10 mouse cellular contexts compared by ENCODE assay signal in the genomic region with DNA sequence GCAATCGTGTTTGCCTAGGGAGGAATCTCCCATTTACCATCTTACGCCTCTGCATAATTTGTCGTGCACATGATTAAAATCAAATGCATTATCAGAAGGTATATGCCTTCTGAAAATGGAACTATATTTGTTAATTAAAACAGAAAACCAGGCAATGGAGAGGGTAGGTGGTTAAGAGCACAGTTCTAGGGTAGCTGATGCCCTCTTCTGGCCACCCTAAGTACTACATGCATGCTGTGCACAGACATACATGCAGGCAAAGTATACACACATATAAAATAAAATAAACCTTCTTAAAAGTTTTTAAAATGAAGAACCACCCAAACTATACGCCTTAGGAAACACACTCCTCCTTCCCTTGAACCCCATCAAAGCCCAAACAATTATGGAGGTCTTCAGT. TPM values are rescaled to one million over a fixed set of nuclear protein-coding genes. Genes with fewer than 3 reads are reported as not detected.
A peak's percentile ranks its signal among the peaks of the same experiment; 100 is the strongest.
DNase-seq lines count a peak whose midpoint lies in the region; ATAC-seq and TF ChIP-seq lines count a peak whose summit lies in the region.
"Had no signal": no experiment of that assay in that cellular context is flagged by ENCODE, and none has a peak within 500 bp of the region (broad histone marks: within the 10 kb centered on the region; RNA-seq: fewer than 3 reads in every experiment).

No protein-coding gene starts in this region.

- in situ Hi-C loops in Patski (cut with MboI; ENCODE audit: low pct_unique_long_range_greater_than_20kb) = loop anchor here (10.0 kb wide), 1 partner anchor 547 kb away; no protein-coding TSS in a partner anchor

- H3K4me3 ChIP-seq in left cerebral cortex, adult 2 months = no peak overlapping the region
- H3K4me3 ChIP-seq: heart, embryonic 15.5 days; liver, embryonic 13.5 days had no signal

- DNase-seq in adrenal gland, postnatal 10 days = peak; percentile 18
- no peak for DNase-seq in adrenal gland, adult 8-10 months
- DNase-seq in left cerebral cortex, adult 2 months (ENCODE audit: extremely low spot score in 1 of 2, low spot score in 2 of 2) = no peak
- DNase-seq in left cerebral cortex, postnatal 36 days (ENCODE audit: low spot score in 2 of 2) = no peak
- DNase-seq in Patski (ENCODE audit: low read depth, low spot score) = no peak
- peak; percentile 10 for DNase-seq in retina, embryonic 14.5 days (ENCODE audit: low spot score)
- DNase-seq in Muller cell, postnatal 12 days (ENCODE audit: inconsistent ontology term) = no peak
- DNase-seq in cerebellum, adult 9-11 months = no peak
- DNase-seq: liver, embryonic 13.5 days had no signal

- POLR2A ChIA-PET in Patski (lab: Charles Lee) = no interaction called here

- no peaks in the 10 kb centered on the region for H3K27me3 ChIP-seq in Patski
- H3K27me3 ChIP-seq: heart, embryonic 15.5 days; liver, embryonic 13.5 days had no signal

- intact Hi-C loops in left cerebral cortex, adult 2 months (cut with DNase I) = loop anchor here (10.0 kb wide), 1 partner anchor 547 kb away; no protein-coding TSS in a partner anchor
- intact Hi-C loops in left cerebral cortex, postnatal 36 days (cut with DNase I) = loop anchor here (10.0 kb wide), 2 partner anchors 457 to 547 kb away; partner anchors contain the start of gene Nck1

- no peak for ATAC-seq in Patski

- CTCF ChIA-PET in Patski (lab: Charles Lee) = interaction anchor here (1.3 kb wide), 1 partner anchor 11 kb away, joined by 3 read pairs; no protein-coding TSS in a partner anchor

- H3K27ac ChIP-seq in left cerebral cortex, adult 2 months = no peak overlapping the region
- H3K27ac ChIP-seq: heart, embryonic 15.5 days; liver, embryonic 13.5 days had no signal

- peak; percentile 40 for TF ChIP-seq CTCF in left cerebral cortex, adult 2 months (IDR thresholded peaks at IDR 0.05)
- TF ChIP-seq CTCF in Patski (IDR thresholded peaks at IDR 0.05) = peak; percentile 67

RNA-seq across cellular contexts. Expression of gene Pccb, which starts 32.6 kb away (rescaled TPM):
- total RNA-seq in adrenal gland, postnatal 10 days (2021) = 100 to 1,000 TPM; 203 to 209 TPM
- 100 to 1,000 TPM in 2 of 4 experiments, 10 to 100 TPM in 2; 83.5 to 171 (median 127) TPM for total RNA-seq in adrenal gland, adult 8-10 months (2022)
- 10 to 100 TPM; 38.0 to 38.7 TPM for total RNA-seq in left cerebral cortex, adult 2 months (2021)
- 10 to 100 TPM; 37.6 to 44.2 TPM for total RNA-seq in left cerebral cortex, postnatal 36 days (2021)
- 70.8 TPM for polyA plus RNA-seq in Patski (2021)

Comparison
In these comparisons a context has a peak if more than half of its experiments do, and no peak if none do; other contexts are left out.
1. DNase-seq: peak in adrenal gland, postnatal 10 days (single experiment) and retina, embryonic 14.5 days (single experiment); none in adrenal gland, adult 8-10 months (single experiment), left cerebral cortex, adult 2 months (0 of 2), left cerebral cortex, postnatal 36 days (0 of 2), Patski (single experiment), Muller cell, postnatal 12 days (single experiment) and cerebellum, adult 9-11 months (single experiment).